Mouse (Mus musculus) subcutaneous adipose tissue, adult 2 months (tissue): Measurements from ENCODE around the gene Gm3012. TPM values are rescaled to one million over a fixed set of nuclear protein-coding genes. Genes with fewer than 3 reads are reported as not detected.

ENCODE experiments used
- polyA plus RNA-seq: library from polyadenylated mRNA; depleted of rRNA; stranded (reverse); fragments of >200 nt; gene quantifications from 2 replicates; pipeline ENCODE4 v1.2.3, GENCODE M21; 2012; ENCODE audit warnings: low replicate concordance; rRNA removed

Gene Gm3012
- polyA plus RNA-seq = not detected in 2 replicates

GRCm38 (mm10) chr14:3634212-3634611, at the start of gene Gm3012:
Gene Gm3012 (plus strand): TSS chr14:3634512.

GRCm38 (mm10) chr14:3651730-3652129, 17.4 kb downstream of the Gm3012 start, which contains the start of gene Gm3020:
Gene Gm3020 (plus strand): TSS chr14:3652030.

GRCm38 (mm10) chr14:3688483-3688882, 54.2 kb downstream of the Gm3012 start, which contains the start of gene Gm3043:
Gene Gm3043 (plus strand): TSS chr14:3688783.

Other genes with a start within 250 kb of the Gm3012 start
- not detected in 2 replicates for gene Gm10413, start 239.4 kb upstream of the Gm3012 start, polyA plus RNA-seq
- gene Gm10409, start 221.9 kb upstream of the Gm3012 start, polyA plus RNA-seq = 0.17 TPM in 1 of 2 replicates, not detected in the other
- 0.15 and 0.32 TPM in 2 replicates for gene Gm3005, start 206.4 kb upstream of the Gm3012 start, polyA plus RNA-seq
- not detected in 2 replicates for gene Gm10408, start 185.1 kb upstream of the Gm3012 start, polyA plus RNA-seq
- 0.17 TPM in 1 of 2 replicates, not detected in the other for gene Gm3020, start 17.5 kb downstream of the Gm3012 start, polyA plus RNA-seq
- not detected in 2 replicates for gene Gm3043, start 54.3 kb downstream of the Gm3012 start, polyA plus RNA-seq
- 0.08 and 1.2 TPM in 2 replicates for gene Gm3002, start 175.6 kb downstream of the Gm3012 start, polyA plus RNA-seq
- 0.16 TPM in 1 of 2 replicates, not detected in the other for gene Gm3033, start 211.7 kb downstream of the Gm3012 start, polyA plus RNA-seq
- not detected in 2 replicates for gene Gm2916, start 249.7 kb downstream of the Gm3012 start, polyA plus RNA-seq